ENCODE assay signal across 8 mouse cellular contexts in the genomic region with DNA sequence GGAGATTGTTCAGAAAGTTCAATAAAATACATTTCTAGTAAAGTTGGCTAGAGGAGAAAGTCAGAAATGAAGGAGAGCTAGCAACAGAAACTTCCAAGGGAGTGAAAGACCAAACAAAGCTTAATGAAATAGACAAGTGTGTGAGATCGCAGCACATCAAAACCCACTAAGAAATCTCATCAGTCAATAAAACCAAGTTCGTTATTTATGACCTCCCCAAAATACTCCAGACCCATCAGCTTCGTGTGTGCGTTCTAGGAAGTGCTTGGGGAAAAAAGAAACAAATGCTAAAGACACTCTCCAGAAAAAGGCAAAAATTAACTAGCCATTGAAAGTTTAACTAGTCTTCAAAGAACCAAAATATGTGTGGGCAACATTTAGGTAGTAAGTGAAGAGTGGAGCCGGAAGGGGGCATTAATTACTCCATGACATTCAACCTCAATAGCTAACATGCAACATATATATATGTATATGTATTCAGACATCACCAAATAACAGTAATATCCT. TPM values are rescaled to one million over a fixed set of nuclear protein-coding genes. Genes with fewer than 3 reads are reported as not detected.
DNase-seq lines count a peak whose midpoint lies in the region; ATAC-seq and TF ChIP-seq lines count a peak whose summit lies in the region.

No protein-coding gene starts in this region.

- no peak for ATAC-seq in heart, embryonic 12.5 days (ENCODE audit: insufficient number of reproducible peaks, low FRiP score)
- ATAC-seq in forebrain, embryonic 16.5 days = no peak
- ATAC-seq in liver, embryonic 16.5 days (ENCODE audit: low read depth) = no peak

- no peak for DNase-seq in heart, adult 9 months (ENCODE audit: low spot score in 2 of 2)
- no peak for DNase-seq in spleen, postnatal 4 days (ENCODE audit: low spot score in 2 of 2)
- DNase-seq in cerebellum, postnatal 25 days = no peak
- DNase-seq in urinary bladder, postnatal 10 days (ENCODE audit: low spot score) = no peak

- TF ChIP-seq POLR2A in ES-Bruce4 (IDR thresholded peaks at IDR 0.05; ENCODE audit: insufficient read depth, low read length) = no peak

- 0 out of 2 replicates have a peak, but pooled peaks cover 3% of the 10 kb centered on the region for H3K9me3 ChIP-seq in heart, embryonic 12.5 days (replicated peaks)
- no peaks in the 10 kb centered on the region for H3K9me3 ChIP-seq in ES-Bruce4 (replicated peaks; ENCODE audit: control insufficient read depth, insufficient read depth, low read length, poor library complexity, severe bottlenecking)
- no peaks in the 10 kb centered on the region for H3K9me3 ChIP-seq in forebrain, embryonic 16.5 days (ENCODE audit: control insufficient read depth, low read length)
- H3K9me3 ChIP-seq in liver, embryonic 16.5 days (replicated peaks; ENCODE audit: control insufficient read depth, low read length) = no peaks in the 10 kb centered on the region

- no peak overlapping the region for H3K27ac ChIP-seq in heart, embryonic 12.5 days (ENCODE audit: poor library complexity, severe bottlenecking)
- H3K27ac ChIP-seq in ES-Bruce4 (ENCODE audit: insufficient read depth, low read length) = no peak overlapping the region
- H3K27ac ChIP-seq in forebrain, embryonic 16.5 days (ENCODE audit: low read length) = peak overlapping the region; percentile 96
- H3K27ac ChIP-seq in liver, embryonic 16.5 days (ENCODE audit: low read length) = no peak overlapping the region

- H3K4me1 ChIP-seq in heart, embryonic 12.5 days (replicated peaks) = peaks cover 8% of the 10 kb centered on the region
- peaks cover 3% of the 10 kb centered on the region for H3K4me1 ChIP-seq in ES-Bruce4 (ENCODE audit: control insufficient read depth, insufficient read depth, low read length)
- H3K4me1 ChIP-seq in forebrain, embryonic 16.5 days (replicated peaks; ENCODE audit: control insufficient read depth, insufficient read depth, low read length) = peaks cover 11% of the 10 kb centered on the region
- H3K4me1 ChIP-seq in liver, embryonic 16.5 days (ENCODE audit: control insufficient read depth, low read depth, low read length) = peaks cover 31% of the 10 kb centered on the region

- no peaks in the 10 kb centered on the region for H3K27me3 ChIP-seq in heart, embryonic 12.5 days (replicated peaks)
- no peaks in the 10 kb centered on the region for H3K27me3 ChIP-seq in ES-Bruce4 (ENCODE audit: control insufficient read depth, insufficient read depth, low read length, poor library complexity, severe bottlenecking)
- H3K27me3 ChIP-seq in forebrain, embryonic 16.5 days (replicated peaks; ENCODE audit: control insufficient read depth, insufficient read depth, low read length) = no peaks in the 10 kb centered on the region
- no peaks in the 10 kb centered on the region for H3K27me3 ChIP-seq in liver, embryonic 16.5 days (ENCODE audit: control insufficient read depth, insufficient read depth, low read depth, low read length)

- peak overlapping the region; percentile 81 for H3K4me3 ChIP-seq in heart, embryonic 12.5 days
- H3K4me3 ChIP-seq in ES-Bruce4 (ENCODE audit: low read depth, low read length) = peak overlapping the region; percentile 80; the same call in 1 of the 2 replicates
- H3K4me3 ChIP-seq in forebrain, embryonic 16.5 days (replicated peaks; ENCODE audit: low read length) = peak overlapping the region; percentile 69
- peak overlapping the region; percentile 74 for H3K4me3 ChIP-seq in liver, embryonic 16.5 days (ENCODE audit: low read depth, low read length)

- peak overlapping the region; percentile 61 for H3K9ac ChIP-seq in heart, embryonic 12.5 days
- H3K9ac ChIP-seq in ES-Bruce4 (ENCODE audit: low read depth, poor library complexity, severe bottlenecking) = peak overlapping the region; percentile 29
- peak overlapping the region; percentile 76 for H3K9ac ChIP-seq in forebrain, embryonic 16.5 days (replicated peaks; ENCODE audit: low read depth, low read length)
- H3K9ac ChIP-seq in liver, embryonic 16.5 days (ENCODE audit: low read depth, low read length) = peak overlapping the region; percentile 78

- peaks cover 9% of the 10 kb centered on the region for H3K36me3 ChIP-seq in heart, embryonic 12.5 days
- H3K36me3 ChIP-seq in ES-Bruce4 (ENCODE audit: control insufficient read depth, insufficient read depth, low read length, poor library complexity, severe bottlenecking) = no peaks in the 10 kb centered on the region
- no peaks in the 10 kb centered on the region for H3K36me3 ChIP-seq in forebrain, embryonic 16.5 days (ENCODE audit: control insufficient read depth, insufficient read depth)
- no peaks in the 10 kb centered on the region for H3K36me3 ChIP-seq in liver, embryonic 16.5 days (ENCODE audit: control insufficient read depth, insufficient read depth)

- TF ChIP-seq EP300 in ES-Bruce4 (IDR thresholded peaks at IDR 0.05; ENCODE audit: insufficient read depth, low read depth, low read length) = no peak

- TF ChIP-seq CTCF in ES-Bruce4 (IDR thresholded peaks at IDR 0.05; ENCODE audit: low read depth, low read length) = no peak

- peak overlapping the region; percentile 65 for H3K4me2 ChIP-seq in heart, embryonic 12.5 days
- H3K4me2 ChIP-seq in forebrain, embryonic 16.5 days (ENCODE audit: low read length) = peak overlapping the region; percentile 62
- H3K4me2 ChIP-seq in liver, embryonic 16.5 days (ENCODE audit: low read depth, low read length) = peak overlapping the region; percentile 86

- 58% methylated on average over 5 of the region's 5 CpGs for WGBS in heart, embryonic 12.5 days
- 30% methylated on average over 5 of the region's 5 CpGs for WGBS in forebrain, embryonic 16.5 days
- 33% methylated on average over 5 of the region's 5 CpGs for WGBS in liver, embryonic 16.5 days (ENCODE audit: insufficient replicate concordance)

RNA-seq across cellular contexts. Expression of gene Katnal1, which starts 1.4 kb away (rescaled TPM):
- 17.1 and 19.2 TPM in 2 replicates for polyA plus RNA-seq in heart, embryonic 12.5 days (2016; fragmentation: Nextera tagmentation; extraction: Ambion mirVana)
- polyA plus RNA-seq in ES-Bruce4 (2011; ENCODE audit: insufficient read depth, insufficient read length, low read depth, missing spikeins) = 10.3 and 10.5 TPM in 2 replicates
- polyA plus RNA-seq in forebrain, embryonic 16.5 days (2015; fragmentation: Nextera tagmentation; extraction: Ambion mirVana) = 39.6 and 44.3 TPM in 2 replicates
- polyA plus RNA-seq in liver, embryonic 16.5 days (2015; fragmentation: Nextera tagmentation; extraction: Ambion mirVana) = 6.7 and 7.4 TPM in 2 replicates
